Mouse (Mus musculus): ENCODE data around the gene Prkag1. TPM values are rescaled to one million over a fixed set of nuclear protein-coding genes. Genes with fewer than 3 reads are reported as not detected.

Gene Prkag1
- total and polyA plus RNA-seq, 2 experiments from 2014 or later: 45.1 to 50.6 TPM

GRCm38 (mm10) chr15:98789661-98790535, 41.4 kb downstream of the Prkag1 start, which contains the start of gene Wnt1:
Gene Wnt1 (plus strand): TSS chr15:98789857.
- Histone ChIP-seq H3K4me3 (ENCODE audit: low read depth, low read length) (peak within 1 kb of the TSS; percentile 19; the same call in 1 of the 2 replicates), H3K9ac (replicated peaks; ENCODE audit: low read length, poor library complexity, severe bottlenecking) (no peak within 1 kb of the TSS), H3K4me2 (ENCODE audit: low read depth, low read length, poor library complexity, severe bottlenecking) (no peak within 1 kb of the TSS), H3K36me3 (ENCODE audit: insufficient read depth, low read length) (no peaks in the 10 kb centered on the region), H3K27ac (ENCODE audit: low read depth, low read length) (no peak within 1 kb of the TSS), H3K9me3 (ENCODE audit: low read length) (no peaks in the 10 kb centered on the region), H3K4me1 (ENCODE audit: insufficient read depth, low read length) (no peaks in the 10 kb centered on the region; the same call in 1 of the 2 replicates), H3K27me3 (ENCODE audit: insufficient read depth, low read length) (peaks cover 68% of the 10 kb centered on the region)
- WGBS: under 1% methylated on average over 51 of the region's 51 CpGs
- ATAC-seq (ENCODE audit: low FRiP score): no peak
- no peak for DNase-seq (ENCODE audit: low spot score)
- TF ChIP-seq CTCF (IDR thresholded peaks at IDR 0.05): peak; percentile 63

- H3K9ac ChIP-seq (replicated peaks; ENCODE audit: low read length, poor library complexity, severe bottlenecking): no peak overlapping the region
- peaks cover 61% of the 10 kb centered on the region for H3K27me3 ChIP-seq (ENCODE audit: insufficient read depth, low read length)
- no peak overlapping the region for H3K27ac ChIP-seq (ENCODE audit: low read depth, low read length)
- H3K4me3 ChIP-seq (ENCODE audit: low read depth, low read length): no peak overlapping the region
- H3K36me3 ChIP-seq (ENCODE audit: insufficient read depth, low read length): no peaks in the 10 kb centered on the region
- no peak for TF ChIP-seq CTCF (IDR thresholded peaks at IDR 0.05)
- ATAC-seq (ENCODE audit: low FRiP score): no peak
- H3K4me2 ChIP-seq (ENCODE audit: low read depth, low read length, poor library complexity, severe bottlenecking): no peak overlapping the region
- H3K9me3 ChIP-seq (ENCODE audit: low read length): no peaks in the 10 kb centered on the region
- no peaks in the 10 kb centered on the region; the same call in 1 of the 2 replicates for H3K4me1 ChIP-seq (ENCODE audit: insufficient read depth, low read length)
- no peak for DNase-seq (ENCODE audit: low spot score)
- WGBS: 11% methylated on average over 24 of the region's 24 CpGs
Measured at GRCm38 (mm10) chr15:98788972-98789660, 42.2 kb downstream of the Prkag1 start.

GRCm38 (mm10) chr15:98787930-98788329, 43.4 kb downstream of the Prkag1 start:
- no peaks in the 10 kb centered on the region; the same call in 1 of the 2 replicates for H3K4me1 ChIP-seq (ENCODE audit: insufficient read depth, low read length)
- H3K4me2 ChIP-seq (ENCODE audit: low read depth, low read length, poor library complexity, severe bottlenecking): no peak overlapping the region
- no peak overlapping the region for H3K27ac ChIP-seq (ENCODE audit: low read depth, low read length)
- no peak overlapping the region for H3K9ac ChIP-seq (replicated peaks; ENCODE audit: low read length, poor library complexity, severe bottlenecking)
- DNase-seq (ENCODE audit: low spot score) (peak; percentile 76), ATAC-seq (ENCODE audit: low FRiP score) (0 out of 2 replicates have a peak, but pooled peaks have one; percentile 31)
- peaks cover 49% of the 10 kb centered on the region for H3K27me3 ChIP-seq (ENCODE audit: insufficient read depth, low read length)
- no peaks in the 10 kb centered on the region for H3K36me3 ChIP-seq (ENCODE audit: insufficient read depth, low read length)
- no peak overlapping the region for H3K4me3 ChIP-seq (ENCODE audit: low read depth, low read length)
- TF ChIP-seq CTCF (IDR thresholded peaks at IDR 0.05): peak; percentile 87
- 39% methylated on average over 4 of the region's 4 CpGs for WGBS
- no peaks in the 10 kb centered on the region for H3K9me3 ChIP-seq (ENCODE audit: low read length)

- peak; percentile 66 for TF ChIP-seq CTCF (IDR thresholded peaks at IDR 0.05)
- H3K4me1 ChIP-seq (ENCODE audit: insufficient read depth, low read length): no peaks in the 10 kb centered on the region
- no peaks in the 10 kb centered on the region for H3K9me3 ChIP-seq (ENCODE audit: low read length)
- H3K36me3 ChIP-seq (ENCODE audit: insufficient read depth, low read length): no peaks in the 10 kb centered on the region
- H3K4me3 ChIP-seq (ENCODE audit: low read depth, low read length): no peak overlapping the region
- no peak for DNase-seq (ENCODE audit: low spot score)
- WGBS: 51% methylated on average over 7 of the region's 7 CpGs
- peaks cover 39% of the 10 kb centered on the region for H3K27me3 ChIP-seq (ENCODE audit: insufficient read depth, low read length)
- no peak overlapping the region for H3K4me2 ChIP-seq (ENCODE audit: low read depth, low read length, poor library complexity, severe bottlenecking)
- H3K9ac ChIP-seq (replicated peaks; ENCODE audit: low read length, poor library complexity, severe bottlenecking): no peak overlapping the region
- ATAC-seq (ENCODE audit: low FRiP score): no peak
- no peak overlapping the region for H3K27ac ChIP-seq (ENCODE audit: low read depth, low read length)
Measured at GRCm38 (mm10) chr15:98785744-98786143, 45.6 kb downstream of the Prkag1 start.

GRCm38 (mm10) chr15:98781166-98781565, 50.2 kb downstream of the Prkag1 start:
- no peak overlapping the region for H3K4me3 ChIP-seq (ENCODE audit: low read depth, low read length)
- TF ChIP-seq CTCF (IDR thresholded peaks at IDR 0.05): peak; percentile 23; the same call in 1 of the 2 replicates
- no peaks in the 10 kb centered on the region for H3K9me3 ChIP-seq (ENCODE audit: low read length)
- no peaks in the 10 kb centered on the region for H3K36me3 ChIP-seq (ENCODE audit: insufficient read depth, low read length)
- H3K9ac ChIP-seq (replicated peaks; ENCODE audit: low read length, poor library complexity, severe bottlenecking): no peak overlapping the region
- H3K27ac ChIP-seq (ENCODE audit: low read depth, low read length): no peak overlapping the region
- peaks cover 3% of the 10 kb centered on the region; the same call in 1 of the 2 replicates for H3K4me1 ChIP-seq (ENCODE audit: insufficient read depth, low read length)
- H3K27me3 ChIP-seq (ENCODE audit: insufficient read depth, low read length): peaks cover 56% of the 10 kb centered on the region
- DNase-seq (ENCODE audit: low spot score): no peak
- 32% methylated on average over 6 of the region's 6 CpGs for WGBS
- no peak for ATAC-seq (ENCODE audit: low FRiP score)
- no peak overlapping the region for H3K4me2 ChIP-seq (ENCODE audit: low read depth, low read length, poor library complexity, severe bottlenecking)
